Mouse (Mus musculus): ENCODE results near the gene Fam173a. TPM values are rescaled to one million over a fixed set of nuclear protein-coding genes. Genes with fewer than 3 reads are reported as not detected.

Gene Fam173a
- polyA plus RNA-seq, 1 experiment = 114 TPM

DNA sequence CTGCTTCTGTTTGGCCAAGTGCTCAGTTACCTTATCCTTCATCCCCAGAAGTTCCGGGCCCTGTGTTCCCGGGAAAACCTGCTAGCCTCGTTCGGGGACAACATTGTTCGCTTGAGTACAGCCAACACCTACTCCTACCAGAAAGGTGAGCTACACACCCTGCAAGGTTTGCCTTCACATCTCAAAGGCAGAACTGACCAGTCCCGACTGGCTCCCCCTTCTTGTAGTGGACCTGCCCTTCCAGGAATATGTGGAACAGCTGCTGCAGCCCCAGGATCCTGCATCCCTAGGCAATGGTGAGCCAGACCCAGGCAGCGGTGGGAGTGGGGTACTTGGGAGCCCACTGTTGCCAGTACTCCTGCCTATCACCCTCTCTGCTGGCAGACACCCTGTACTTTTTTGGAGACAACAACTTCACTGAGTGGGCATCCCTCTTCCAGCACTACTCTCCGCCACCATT lies 36.9 kb upstream of the Fam173a start:
- Histone ChIP-seq H3K4me3 (replicated peaks; ENCODE audit: extremely low read depth, low read depth, low read length) (peak overlapping the region; percentile 95), H3K4me1 (ENCODE audit: control insufficient read depth, insufficient read depth, low read length) (peaks cover 22% of the 10 kb centered on the region)
- no peak for TF ChIP-seq POLR2A (IDR thresholded peaks at IDR 0.05; ENCODE audit: borderline replicate concordance, extremely low read depth, low read depth, low read length)
- no peak for TF ChIP-seq CTCF (IDR thresholded peaks at IDR 0.05; ENCODE audit: insufficient read depth, low read length)
- WGBS = 33% methylated on average over 8 of the region's 8 CpGs
- DNase-seq = no peak

GRCm38 (mm10) chr17:25828712-25829557 lies 36.2 kb upstream of the Fam173a start, which contains the start of gene Jmjd8:
Jmjd8 (plus strand) TSS chr17:25828867.
- WGBS = 2% methylated on average over 32 of the region's 32 CpGs
- Histone ChIP-seq H3K4me3 (replicated peaks; ENCODE audit: extremely low read depth, low read depth, low read length) (peak within 1 kb of the TSS; percentile 95), H3K4me1 (ENCODE audit: control insufficient read depth, insufficient read depth, low read length) (peaks cover 23% of the 10 kb centered on the region)
- peak; percentile 56; the same call in 1 of the 2 replicates for TF ChIP-seq POLR2A (IDR thresholded peaks at IDR 0.05; ENCODE audit: borderline replicate concordance, extremely low read depth, low read depth, low read length)
- 0 out of 2 replicates have a peak, but pooled peaks have one; percentile 14 for TF ChIP-seq CTCF (IDR thresholded peaks at IDR 0.05; ENCODE audit: insufficient read depth, low read length)
- DNase-seq = peak; percentile 73

DNA sequence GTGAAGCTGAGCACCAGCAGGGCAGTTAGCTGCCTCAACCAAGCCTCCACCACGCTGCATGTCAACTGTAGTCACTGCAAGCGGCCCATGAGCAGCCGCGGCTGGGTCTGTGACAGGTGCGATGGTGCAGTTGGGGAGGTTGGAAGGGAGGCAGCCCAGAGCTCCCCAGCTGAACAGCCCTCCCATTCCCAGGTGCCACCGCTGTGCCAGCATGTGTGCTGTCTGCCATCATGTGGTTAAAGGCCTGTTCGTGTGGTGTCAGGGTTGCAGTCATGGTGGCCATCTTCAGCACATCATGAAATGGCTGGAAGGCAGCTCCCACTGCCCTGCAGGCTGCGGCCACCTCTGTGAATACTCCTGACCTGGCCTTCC lies 35.5 kb upstream of the Fam173a start:
- Histone ChIP-seq H3K4me1 (ENCODE audit: control insufficient read depth, insufficient read depth, low read length) (peaks cover 23% of the 10 kb centered on the region), H3K4me3 (replicated peaks; ENCODE audit: extremely low read depth, low read depth, low read length) (peak overlapping the region; percentile 95)
- WGBS = 76% methylated on average over 8 of the region's 8 CpGs
- TF ChIP-seq POLR2A (IDR thresholded peaks at IDR 0.05; ENCODE audit: borderline replicate concordance, extremely low read depth, low read depth, low read length) (no peak), CTCF (IDR thresholded peaks at IDR 0.05; ENCODE audit: insufficient read depth, low read length) (no peak)
- DNase-seq = no peak

DNA sequence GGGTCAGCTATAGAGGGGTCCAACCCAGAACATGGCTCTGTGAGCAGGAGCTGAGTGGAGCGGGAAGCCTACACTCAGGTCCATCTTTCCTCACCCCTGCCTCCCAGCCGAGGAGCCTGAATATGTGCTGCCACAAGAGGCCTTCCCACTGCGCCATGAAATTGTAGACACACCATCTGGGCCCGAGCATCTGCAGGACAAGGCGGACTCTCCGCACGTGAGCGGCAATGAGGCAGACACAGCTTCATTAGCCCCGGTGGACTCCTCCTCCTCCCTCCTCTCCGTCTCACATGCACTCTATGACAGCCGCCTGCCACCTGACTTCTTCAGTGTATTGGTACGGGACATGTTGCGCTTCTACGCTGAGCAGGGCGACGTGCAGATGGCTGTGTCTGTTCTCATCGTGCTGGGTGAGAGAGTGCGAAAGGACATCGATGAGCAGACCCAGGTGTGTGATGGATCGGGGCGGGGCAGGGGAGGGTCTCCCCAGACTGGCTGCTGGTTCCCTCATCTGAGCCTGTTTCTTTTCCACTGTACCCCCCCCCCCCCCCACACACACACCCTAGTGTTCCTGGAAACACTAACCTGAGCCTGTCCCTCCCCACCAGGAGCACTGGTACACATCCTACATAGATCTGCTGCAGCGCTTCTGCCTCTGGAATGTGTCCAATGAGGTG lies 35.0 kb upstream of the Fam173a start:
- WGBS = 94% methylated on average over 22 of the region's 22 CpGs
- TF ChIP-seq CTCF (IDR thresholded peaks at IDR 0.05; ENCODE audit: insufficient read depth, low read length) (no peak), POLR2A (IDR thresholded peaks at IDR 0.05; ENCODE audit: borderline replicate concordance, extremely low read depth, low read depth, low read length) (no peak)
- peaks cover 23% of the 10 kb centered on the region for H3K4me1 ChIP-seq (ENCODE audit: control insufficient read depth, insufficient read depth, low read length)
- no peak overlapping the region for H3K4me3 ChIP-seq (replicated peaks; ENCODE audit: extremely low read depth, low read depth, low read length)
- DNase-seq = no peak

- DNase-seq = no peak
- H3K4me3 ChIP-seq (replicated peaks; ENCODE audit: extremely low read depth, low read depth, low read length) = no peak overlapping the region
- WGBS = 95% methylated on average over 13 of the region's 13 CpGs
- H3K4me1 ChIP-seq (ENCODE audit: control insufficient read depth, insufficient read depth, low read length) = peaks cover 22% of the 10 kb centered on the region
- TF ChIP-seq CTCF (IDR thresholded peaks at IDR 0.05; ENCODE audit: insufficient read depth, low read length) = no peak
- no peak for TF ChIP-seq POLR2A (IDR thresholded peaks at IDR 0.05; ENCODE audit: borderline replicate concordance, extremely low read depth, low read depth, low read length)
Measured at GRCm38 (mm10) chr17:25827011-25827410, 34.3 kb upstream of the Fam173a start.

DNA sequence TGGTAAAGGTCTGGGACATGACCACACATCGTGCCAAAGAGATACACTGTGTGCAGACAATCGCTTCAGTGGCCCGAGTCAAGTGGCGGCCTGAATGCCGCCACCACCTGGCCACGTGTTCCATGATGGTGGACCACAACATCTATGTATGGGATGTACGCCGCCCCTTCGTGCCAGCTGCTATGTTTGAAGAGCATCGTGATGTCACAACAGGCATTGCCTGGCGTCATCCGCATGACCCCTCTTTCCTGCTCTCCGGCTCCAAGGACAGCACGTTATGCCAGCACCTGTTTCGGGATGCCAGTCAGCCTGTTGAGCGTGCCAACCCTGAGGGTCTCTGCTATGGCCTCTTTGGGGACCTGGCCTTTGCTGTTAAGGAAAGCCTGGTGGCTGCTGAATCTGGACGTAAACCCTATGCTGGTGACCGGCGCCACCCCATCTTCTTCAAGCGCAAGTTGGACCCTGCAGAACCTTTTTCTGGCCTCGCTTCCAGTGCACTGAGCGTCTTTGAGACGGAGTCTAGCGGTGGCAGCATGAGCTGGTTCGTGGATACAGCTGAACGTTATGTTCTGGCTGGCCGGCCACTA lies 33.4 kb upstream of the Fam173a start:
- 93% methylated on average over 27 of the region's 27 CpGs for WGBS
- no peak overlapping the region for H3K4me3 ChIP-seq (replicated peaks; ENCODE audit: extremely low read depth, low read depth, low read length)
- H3K4me1 ChIP-seq (ENCODE audit: control insufficient read depth, insufficient read depth, low read length) = peaks cover 13% of the 10 kb centered on the region
- TF ChIP-seq POLR2A (IDR thresholded peaks at IDR 0.05; ENCODE audit: borderline replicate concordance, extremely low read depth, low read depth, low read length) (no peak), CTCF (IDR thresholded peaks at IDR 0.05; ENCODE audit: insufficient read depth, low read length) (no peak)
- DNase-seq = no peak

DNA sequence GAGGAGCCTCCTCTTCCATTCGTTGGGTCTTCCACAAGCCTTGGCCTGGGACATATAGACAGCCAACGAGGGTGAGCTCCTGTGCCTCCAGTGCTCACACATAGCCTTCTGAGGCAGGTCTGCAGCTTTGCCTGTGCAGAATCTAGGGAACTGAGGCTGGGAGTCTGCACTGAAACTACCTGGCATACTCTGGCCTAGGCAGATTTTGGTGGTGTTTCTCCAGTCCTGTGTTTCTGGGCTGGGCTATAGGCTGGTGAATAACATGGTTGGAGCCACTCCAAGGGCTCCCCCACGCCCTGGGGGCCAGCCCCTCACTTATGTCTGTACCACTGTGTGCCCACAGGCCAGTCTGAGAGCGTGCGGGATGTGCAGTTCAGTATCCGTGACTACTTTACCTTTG lies 32.6 kb upstream of the Fam173a start:
- no peak overlapping the region for H3K4me3 ChIP-seq (replicated peaks; ENCODE audit: extremely low read depth, low read depth, low read length)
- TF ChIP-seq CTCF (IDR thresholded peaks at IDR 0.05; ENCODE audit: insufficient read depth, low read length) (no peak), POLR2A (IDR thresholded peaks at IDR 0.05; ENCODE audit: borderline replicate concordance, extremely low read depth, low read depth, low read length) (no peak)
- no peak for DNase-seq
- peaks cover 13% of the 10 kb centered on the region for H3K4me1 ChIP-seq (ENCODE audit: control insufficient read depth, insufficient read depth, low read length)
- WGBS = 86% methylated on average over 6 of the region's 6 CpGs

DNA sequence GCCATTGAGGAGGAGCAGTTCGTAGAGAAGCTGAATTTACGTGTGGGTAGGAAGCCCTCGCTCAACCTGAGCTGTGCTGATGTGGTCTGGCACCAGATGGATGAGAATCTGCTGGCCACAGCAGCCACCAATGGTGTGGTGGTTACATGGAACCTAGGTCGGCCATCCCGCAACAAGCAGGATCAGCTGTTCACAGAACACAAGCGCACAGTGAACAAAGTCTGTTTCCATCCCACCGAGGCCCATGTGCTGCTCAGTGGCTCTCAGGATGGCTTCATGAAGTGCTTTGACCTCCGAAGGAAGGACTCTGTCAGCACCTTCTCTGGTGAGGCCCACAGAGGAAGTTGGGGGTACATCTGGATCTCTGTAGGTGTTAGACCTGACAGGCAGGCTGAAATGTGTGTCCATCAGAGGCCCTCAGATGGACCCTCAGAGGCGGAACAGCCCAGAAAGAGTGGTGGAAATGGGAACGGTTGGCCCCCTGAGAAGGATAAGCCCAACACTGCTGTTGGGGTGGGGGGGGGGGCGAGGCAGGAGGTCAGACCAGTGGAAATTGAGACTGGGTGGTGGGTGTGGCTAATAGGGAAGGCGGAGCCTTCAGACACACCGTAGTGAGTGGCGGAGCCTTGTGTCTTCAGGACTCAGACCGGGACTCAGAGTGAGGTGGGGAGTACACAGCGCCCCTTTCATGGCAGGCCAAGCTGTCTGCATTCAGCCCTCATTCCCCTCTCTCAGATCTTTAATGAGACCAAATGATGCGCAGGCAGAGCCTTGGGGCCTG lies 31.9 kb upstream of the Fam173a start:
- no peak overlapping the region for H3K4me3 ChIP-seq (replicated peaks; ENCODE audit: extremely low read depth, low read depth, low read length)
- TF ChIP-seq POLR2A (IDR thresholded peaks at IDR 0.05; ENCODE audit: borderline replicate concordance, extremely low read depth, low read depth, low read length) (no peak), CTCF (IDR thresholded peaks at IDR 0.05; ENCODE audit: insufficient read depth, low read length) (no peak)
- H3K4me1 ChIP-seq (ENCODE audit: control insufficient read depth, insufficient read depth, low read length) = peaks cover 12% of the 10 kb centered on the region
- 70% methylated on average over 16 of the region's 17 CpGs for WGBS
- DNase-seq = no peak

DNA sequence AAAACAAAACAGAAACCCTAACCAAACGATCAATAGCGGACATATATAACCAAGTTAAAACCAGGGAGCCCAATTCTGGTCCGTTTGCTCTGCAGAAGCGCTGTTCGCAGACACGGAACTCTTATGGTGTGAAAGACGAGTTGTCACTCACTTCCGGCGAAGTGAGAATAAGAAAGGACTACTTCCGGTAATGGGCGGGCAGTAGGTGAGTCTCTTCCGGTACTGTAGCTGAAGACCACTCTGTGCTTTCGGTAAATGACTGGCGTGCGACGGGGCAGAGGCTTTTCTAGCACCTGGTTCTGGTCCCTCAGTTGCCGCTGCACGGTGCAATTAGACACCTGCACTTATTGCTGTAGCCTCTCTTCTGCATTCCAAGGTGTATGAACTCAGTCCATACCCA lies 30.8 kb upstream of the Fam173a start, which contains the start of gene Wdr24:
Gene Wdr24 (plus strand): TSS at position 176 of the 400 bp plus-strand sequence.
- WGBS = 0% methylated on average over 18 of the region's 18 CpGs
- DNase-seq = peak; percentile 77
- TF ChIP-seq POLR2A (IDR thresholded peaks at IDR 0.05; ENCODE audit: borderline replicate concordance, extremely low read depth, low read depth, low read length) (peak; percentile 74; the same call in 1 of the 2 replicates), CTCF (IDR thresholded peaks at IDR 0.05; ENCODE audit: insufficient read depth, low read length) (no peak)
- Histone ChIP-seq H3K4me3 (replicated peaks; ENCODE audit: extremely low read depth, low read depth, low read length) (peak within 1 kb of the TSS; percentile 76), H3K4me1 (ENCODE audit: control insufficient read depth, insufficient read depth, low read length) (peaks cover 9% of the 10 kb centered on the region)
